Mouse (Mus musculus) testis, adult 2 months (tissue): ENCODE results near the gene Gnl3. TPM values are rescaled to one million over a fixed set of nuclear protein-coding genes. Genes with fewer than 3 reads are reported as not detected.
A peak's percentile ranks its signal among the peaks of the same experiment; 100 is the strongest.

Experiments used
- H3K27ac ChIP-seq: fragments of 200-500 bp; 2 replicates; pipeline ENCODE4 v1.5.1; 2012; ENCODE audit warnings: low read depth, low read length; ENCODE audit not compliant: control insufficient read depth, insufficient read depth
- H3K27me3 ChIP-seq: fragments of 200-500 bp; 2 replicates; pipeline ENCODE4 v1.6.1; 2012; ENCODE audit warnings: mild to moderate bottlenecking, low read length, moderate library complexity; ENCODE audit not compliant: control insufficient read depth, insufficient read depth
- H3K36me3 ChIP-seq: fragments of 200-500 bp; 2 replicates; pipeline ENCODE4 v1.6.1; 2012; ENCODE audit warnings: mild to moderate bottlenecking, low read length; ENCODE audit not compliant: control insufficient read depth, insufficient read depth
- H3K4me1 ChIP-seq: fragments of 200-500 bp; 2 replicates; pipeline ENCODE4 v1.6.1; 2012; ENCODE audit warnings: low read length; ENCODE audit not compliant: control insufficient read depth, insufficient read depth
- H3K4me3 ChIP-seq: fragments of 200-500 bp; 2 replicates; pipeline ENCODE4 v1.5.1; 2012; ENCODE audit warnings: low read depth, mild to moderate bottlenecking, low read length, moderate library complexity, mixed read lengths; ENCODE audit not compliant: control insufficient read depth
- CTCF ChIP-seq: fragments of 200-500 bp; IDR thresholded peaks from 2 replicates; pipeline ENCODE4 v1.5.1; 2012; ENCODE audit warnings: low read depth, mild to moderate bottlenecking, inconsistent platforms, low read length, moderate library complexity; ENCODE audit not compliant: control insufficient read depth, insufficient read depth, insufficient replicate concordance
- POLR2A ChIP-seq: fragments of 200-500 bp; IDR thresholded peaks from 2 replicates; pipeline ENCODE4 v1.6.1; 2012; ENCODE audit warnings: low read depth, mild to moderate bottlenecking, inconsistent platforms, low read length, moderate library complexity; ENCODE audit not compliant: control insufficient read depth
- polyA plus RNA-seq: library from polyadenylated mRNA; depleted of rRNA; stranded (reverse); fragments of >200 nt; gene quantifications from 2 replicates; pipeline ENCODE4 v1.2.3, GENCODE M21; 2012

Gene Gnl3
- polyA plus RNA-seq, 1 experiment = 18.1 TPM

GRCm38 (mm10) chr14:31017854-31018253 lies 1.1 kb downstream of the Gnl3 start:
- peak overlapping the region; percentile 92 for H3K4me3 ChIP-seq
- H3K36me3 ChIP-seq = no peaks in the 10 kb centered on the region; the same call in none of the 2 replicates
- H3K4me1 ChIP-seq = peaks cover 6% of the 10 kb centered on the region; the same call in 1 of the 2 replicates
- TF ChIP-seq POLR2A (no peak), CTCF (no peak)
- no peak overlapping the region; the same call in 1 of the 2 replicates for H3K27ac ChIP-seq
- H3K27me3 ChIP-seq = no peaks in the 10 kb centered on the region

- Histone ChIP-seq H3K27ac (no peak overlapping the region), H3K4me3 (no peak overlapping the region), H3K4me1 (peaks cover 6% of the 10 kb centered on the region; the same call in 1 of the 2 replicates), H3K27me3 (no peaks in the 10 kb centered on the region), H3K36me3 (no peaks in the 10 kb centered on the region; the same call in none of the 2 replicates)
- TF ChIP-seq CTCF (no peak), POLR2A (no peak)
Measured at GRCm38 (mm10) chr14:31016063-31016462, 2.9 kb downstream of the Gnl3 start.

- peaks cover 1% of the 10 kb centered on the region for H3K36me3 ChIP-seq
- no peak overlapping the region for H3K27ac ChIP-seq
- no peak overlapping the region for H3K4me3 ChIP-seq
- peaks cover 4% of the 10 kb centered on the region; the same call in 1 of the 2 replicates for H3K4me1 ChIP-seq
- TF ChIP-seq CTCF = no peak
- no peak for TF ChIP-seq POLR2A
- no peaks in the 10 kb centered on the region for H3K27me3 ChIP-seq
Measured at GRCm38 (mm10) chr14:31013928-31014327, 5.0 kb downstream of the Gnl3 start.

- peaks cover 4% of the 10 kb centered on the region for H3K36me3 ChIP-seq
- no peaks in the 10 kb centered on the region for H3K4me1 ChIP-seq
Measured at GRCm38 (mm10) chr14:31011588-31011987, 7.4 kb downstream of the Gnl3 start.

GRCm38 (mm10) chr14:31006779-31007178 lies 12.2 kb downstream of the Gnl3 start:
- Histone ChIP-seq H3K27me3 (no peaks in the 10 kb centered on the region), H3K27ac (no peak overlapping the region), H3K4me1 (peaks cover 3% of the 10 kb centered on the region), H3K4me3 (no peak overlapping the region), H3K36me3 (peaks cover 4% of the 10 kb centered on the region)
- TF ChIP-seq CTCF = no peak
- TF ChIP-seq POLR2A = no peak

More at GRCm38 (mm10) chr14:31011588-31011987, 7.4 kb downstream of the Gnl3 start:
- Histone ChIP-seq H3K27ac (no peak overlapping the region), H3K27me3 (no peaks in the 10 kb centered on the region), H3K4me3 (no peak overlapping the region)
- TF ChIP-seq POLR2A = no peak

GRCm38 (mm10) chr14:31004527-31004926 lies 14.4 kb downstream of the Gnl3 start:
- Histone ChIP-seq H3K4me1 (peaks cover 3% of the 10 kb centered on the region), H3K27me3 (no peaks in the 10 kb centered on the region), H3K27ac (no peak overlapping the region), H3K4me3 (no peak overlapping the region), H3K36me3 (peaks cover 2% of the 10 kb centered on the region)
- TF ChIP-seq POLR2A = no peak
- no peak for TF ChIP-seq CTCF

- no peaks in the 10 kb centered on the region for H3K27me3 ChIP-seq
- peak within 1 kb of the TSS; percentile 88 for H3K27ac ChIP-seq
- peak within 1 kb of the TSS; percentile 90 for H3K4me3 ChIP-seq
- no peaks in the 10 kb centered on the region for H3K36me3 ChIP-seq
- TF ChIP-seq POLR2A (peak; percentile 68), CTCF (no peak)
- H3K4me1 ChIP-seq = peaks cover 3% of the 10 kb centered on the region
Measured at GRCm38 (mm10) chr14:31001307-31002205, 17.4 kb downstream of the Gnl3 start, which contains the start of the genes Glt8d1 and Spcs1. Gene Glt8d1 (plus strand): TSS chr14:31001400. Gene Spcs1 (minus strand): TSS chr14:31001672.
